Mouse (Mus musculus): ENCODE results near the gene Exoc4. TPM values are rescaled to one million over a fixed set of nuclear protein-coding genes. Genes with fewer than 3 reads are reported as not detected.

Gene Exoc4
- polyA plus RNA-seq, 1 experiment from 2014 or later: 44.6 TPM

GRCm38 (mm10) chr6:33256638-33257037 is 7.8 kb downstream of the Exoc4 start:
- Histone ChIP-seq H3K4me1 (replicated peaks; ENCODE audit: control insufficient read depth, insufficient read depth, low read length) (no peaks in the 10 kb centered on the region), H3K27ac (ENCODE audit: low read depth, low read length) (no peak overlapping the region), H3K36me3 (ENCODE audit: control insufficient read depth, insufficient read depth, low read length) (no peaks in the 10 kb centered on the region), H3K4me2 (replicated peaks; ENCODE audit: low read depth, low read length) (no peak overlapping the region), H3K9ac (ENCODE audit: low read depth, low read length) (no peak overlapping the region), H3K4me3 (ENCODE audit: low read depth, low read length) (no peak overlapping the region), H3K27me3 (ENCODE audit: control insufficient read depth, insufficient read depth, low read length) (no peaks in the 10 kb centered on the region), H3K9me3 (ENCODE audit: control insufficient read depth, low read length) (no peaks in the 10 kb centered on the region)
- 86% methylated on average over 4 of the region's 4 CpGs for WGBS
- DNase-seq (ENCODE audit: low spot score) (no peak), ATAC-seq (ENCODE audit: low FRiP score) (no peak)

DNA sequence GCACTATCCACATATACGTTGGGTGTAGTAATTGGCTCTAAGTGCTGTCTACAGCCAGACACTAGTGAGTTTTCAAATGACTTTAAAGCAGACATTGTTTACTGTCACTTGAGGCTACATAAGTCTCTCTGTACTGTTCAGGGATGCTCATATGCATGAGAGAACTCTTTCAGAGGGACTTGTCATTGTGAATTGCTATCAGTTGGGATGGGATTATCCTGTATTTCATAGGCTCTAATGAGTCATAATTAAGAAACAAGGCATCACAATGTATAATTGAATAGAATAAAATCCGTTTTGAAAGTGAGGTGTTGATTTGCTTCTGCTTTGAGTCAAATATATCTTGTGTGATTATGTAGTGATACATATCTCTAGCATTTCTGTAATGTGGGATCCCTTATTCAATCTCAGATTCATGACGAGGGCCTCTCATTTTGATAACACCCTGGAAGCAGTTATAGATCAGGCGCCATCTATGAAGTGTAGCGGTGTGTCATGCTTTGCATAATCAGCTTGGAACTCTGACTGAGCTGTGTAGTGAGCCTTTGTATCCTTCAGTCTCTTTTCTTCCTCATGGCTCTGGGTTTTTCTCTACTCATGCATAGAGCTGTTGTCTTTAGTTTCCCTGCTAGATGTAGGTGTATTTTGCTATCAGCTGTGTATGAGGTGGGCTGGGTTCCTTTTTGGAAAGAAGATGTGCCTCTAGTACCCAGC is 8.3 kb downstream of the Exoc4 start:
- no peak for ATAC-seq (ENCODE audit: low FRiP score)
- Histone ChIP-seq H3K36me3 (ENCODE audit: control insufficient read depth, insufficient read depth, low read length) (no peaks in the 10 kb centered on the region), H3K4me2 (replicated peaks; ENCODE audit: low read depth, low read length) (no peak overlapping the region), H3K27me3 (ENCODE audit: control insufficient read depth, insufficient read depth, low read length) (no peaks in the 10 kb centered on the region), H3K27ac (ENCODE audit: low read depth, low read length) (no peak overlapping the region), H3K9me3 (ENCODE audit: control insufficient read depth, low read length) (no peaks in the 10 kb centered on the region), H3K9ac (ENCODE audit: low read depth, low read length) (no peak overlapping the region), H3K4me3 (ENCODE audit: low read depth, low read length) (no peak overlapping the region), H3K4me1 (replicated peaks; ENCODE audit: control insufficient read depth, insufficient read depth, low read length) (no peaks in the 10 kb centered on the region)
- DNase-seq (ENCODE audit: low spot score): no peak
- WGBS: 90% methylated on average over 5 of the region's 5 CpGs

GRCm38 (mm10) chr6:33259926-33260325 is 11.0 kb downstream of the Exoc4 start:
- Histone ChIP-seq H3K27ac (ENCODE audit: low read depth, low read length) (no peak overlapping the region), H3K4me1 (replicated peaks; ENCODE audit: control insufficient read depth, insufficient read depth, low read length) (no peaks in the 10 kb centered on the region), H3K36me3 (ENCODE audit: control insufficient read depth, insufficient read depth, low read length) (no peaks in the 10 kb centered on the region), H3K4me3 (ENCODE audit: low read depth, low read length) (no peak overlapping the region), H3K27me3 (ENCODE audit: control insufficient read depth, insufficient read depth, low read length) (no peaks in the 10 kb centered on the region), H3K9me3 (ENCODE audit: control insufficient read depth, low read length) (no peaks in the 10 kb centered on the region), H3K9ac (ENCODE audit: low read depth, low read length) (no peak overlapping the region), H3K4me2 (replicated peaks; ENCODE audit: low read depth, low read length) (no peak overlapping the region)
- no peak for DNase-seq (ENCODE audit: low spot score)
- WGBS: 90% methylated on average over 5 of the region's 5 CpGs
- no peak for ATAC-seq (ENCODE audit: low FRiP score)

- Histone ChIP-seq H3K4me3 (ENCODE audit: low read depth, low read length) (no peak overlapping the region), H3K9me3 (ENCODE audit: control insufficient read depth, low read length) (no peaks in the 10 kb centered on the region), H3K4me1 (replicated peaks; ENCODE audit: control insufficient read depth, insufficient read depth, low read length) (no peaks in the 10 kb centered on the region), H3K36me3 (ENCODE audit: control insufficient read depth, insufficient read depth, low read length) (no peaks in the 10 kb centered on the region), H3K9ac (ENCODE audit: low read depth, low read length) (no peak overlapping the region), H3K27me3 (ENCODE audit: control insufficient read depth, insufficient read depth, low read length) (no peaks in the 10 kb centered on the region), H3K27ac (ENCODE audit: low read depth, low read length) (no peak overlapping the region), H3K4me2 (replicated peaks; ENCODE audit: low read depth, low read length) (no peak overlapping the region)
- no peak for DNase-seq (ENCODE audit: low spot score)
- 70% methylated on average over 3 of the region's 3 CpGs for WGBS
- no peak for ATAC-seq (ENCODE audit: low FRiP score)
These were observed 12.7 kb downstream of the Exoc4 start for GRCm38 (mm10) chr6:33261606-33262005.

DNA sequence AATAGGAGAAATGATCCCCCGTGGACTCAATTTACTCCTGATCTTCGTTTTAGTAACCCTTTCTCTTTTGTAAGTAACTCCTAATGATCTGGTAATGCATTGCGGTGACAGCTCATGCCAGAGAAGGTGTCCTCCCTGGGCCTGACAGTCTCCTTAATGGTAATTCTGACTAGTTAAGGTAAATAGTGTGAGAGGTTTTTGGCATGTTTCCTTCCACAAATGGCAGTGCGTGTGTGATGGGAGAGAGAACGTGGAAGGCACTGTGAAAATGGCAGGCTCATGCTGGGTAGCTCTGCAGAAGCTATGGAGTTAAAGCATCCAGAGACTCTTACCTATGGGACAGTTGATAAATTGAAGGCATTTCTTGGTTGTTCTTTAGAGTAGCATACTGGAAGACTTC is 15.1 kb downstream of the Exoc4 start:
- Histone ChIP-seq H3K4me1 (replicated peaks; ENCODE audit: control insufficient read depth, insufficient read depth, low read length) (no peaks in the 10 kb centered on the region), H3K4me3 (ENCODE audit: low read depth, low read length) (no peak overlapping the region), H3K36me3 (ENCODE audit: control insufficient read depth, insufficient read depth, low read length) (no peaks in the 10 kb centered on the region), H3K27me3 (ENCODE audit: control insufficient read depth, insufficient read depth, low read length) (no peaks in the 10 kb centered on the region), H3K9ac (ENCODE audit: low read depth, low read length) (no peak overlapping the region), H3K27ac (ENCODE audit: low read depth, low read length) (no peak overlapping the region), H3K9me3 (ENCODE audit: control insufficient read depth, low read length) (no peaks in the 10 kb centered on the region), H3K4me2 (replicated peaks; ENCODE audit: low read depth, low read length) (no peak overlapping the region)
- WGBS: 80% methylated on average over 5 of the region's 5 CpGs
- ATAC-seq (ENCODE audit: low FRiP score): no peak
- DNase-seq (ENCODE audit: low spot score): no peak

DNA sequence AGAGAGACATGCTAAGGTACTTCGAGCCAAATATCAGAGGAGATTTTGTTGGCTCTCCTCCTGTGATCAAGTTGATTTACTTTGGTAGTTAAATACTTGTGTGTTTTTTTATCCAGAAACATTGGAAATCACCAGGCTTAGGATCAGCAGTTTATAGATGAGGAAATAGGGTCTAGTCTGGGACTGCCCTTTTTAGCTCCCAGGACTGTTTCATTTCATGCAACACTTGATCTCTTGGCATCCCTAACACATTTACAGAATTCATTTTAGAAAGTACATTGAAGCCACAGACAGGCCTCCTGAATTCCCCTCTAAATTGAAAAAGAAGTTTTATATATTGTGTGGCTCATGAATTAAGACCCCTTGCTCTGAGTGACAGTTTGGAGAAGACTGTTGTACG is 15.5 kb downstream of the Exoc4 start:
- Histone ChIP-seq H3K4me3 (ENCODE audit: low read depth, low read length) (no peak overlapping the region), H3K9me3 (ENCODE audit: control insufficient read depth, low read length) (no peaks in the 10 kb centered on the region), H3K27me3 (ENCODE audit: control insufficient read depth, insufficient read depth, low read length) (no peaks in the 10 kb centered on the region), H3K36me3 (ENCODE audit: control insufficient read depth, insufficient read depth, low read length) (no peaks in the 10 kb centered on the region), H3K4me1 (replicated peaks; ENCODE audit: control insufficient read depth, insufficient read depth, low read length) (no peaks in the 10 kb centered on the region), H3K9ac (ENCODE audit: low read depth, low read length) (no peak overlapping the region), H3K4me2 (replicated peaks; ENCODE audit: low read depth, low read length) (no peak overlapping the region), H3K27ac (ENCODE audit: low read depth, low read length) (no peak overlapping the region)
- ATAC-seq (ENCODE audit: low FRiP score) (no peak), DNase-seq (ENCODE audit: low spot score) (no peak)
- WGBS: 91% methylated on average over 2 of the region's 2 CpGs

- Histone ChIP-seq H3K9ac (ENCODE audit: low read depth, low read length) (no peak overlapping the region), H3K4me1 (replicated peaks; ENCODE audit: control insufficient read depth, insufficient read depth, low read length) (no peaks in the 10 kb centered on the region), H3K27ac (ENCODE audit: low read depth, low read length) (no peak overlapping the region), H3K4me3 (ENCODE audit: low read depth, low read length) (no peak overlapping the region), H3K27me3 (ENCODE audit: control insufficient read depth, insufficient read depth, low read length) (no peaks in the 10 kb centered on the region), H3K4me2 (replicated peaks; ENCODE audit: low read depth, low read length) (no peak overlapping the region), H3K36me3 (ENCODE audit: control insufficient read depth, insufficient read depth, low read length) (no peaks in the 10 kb centered on the region), H3K9me3 (ENCODE audit: control insufficient read depth, low read length) (no peaks in the 10 kb centered on the region)
- 88% methylated on average over 6 of the region's 6 CpGs for WGBS
- ATAC-seq (ENCODE audit: low FRiP score) (no peak), DNase-seq (ENCODE audit: low spot score) (no peak)
These were observed 18.7 kb downstream of the Exoc4 start for GRCm38 (mm10) chr6:33267571-33267970.

GRCm38 (mm10) chr6:33283523-33283922 is 34.6 kb downstream of the Exoc4 start:
- Histone ChIP-seq H3K9me3 (ENCODE audit: control insufficient read depth, low read length) (no peaks in the 10 kb centered on the region), H3K27me3 (ENCODE audit: control insufficient read depth, insufficient read depth, low read length) (no peaks in the 10 kb centered on the region), H3K36me3 (ENCODE audit: control insufficient read depth, insufficient read depth, low read length) (no peaks in the 10 kb centered on the region), H3K9ac (ENCODE audit: low read depth, low read length) (no peak overlapping the region), H3K27ac (ENCODE audit: low read depth, low read length) (no peak overlapping the region), H3K4me2 (replicated peaks; ENCODE audit: low read depth, low read length) (no peak overlapping the region), H3K4me1 (replicated peaks; ENCODE audit: control insufficient read depth, insufficient read depth, low read length) (no peaks in the 10 kb centered on the region), H3K4me3 (ENCODE audit: low read depth, low read length) (no peak overlapping the region)
- ATAC-seq (ENCODE audit: low FRiP score) (no peak), DNase-seq (ENCODE audit: low spot score) (no peak)
- 68% methylated on average over 3 of the region's 3 CpGs for WGBS

DNA sequence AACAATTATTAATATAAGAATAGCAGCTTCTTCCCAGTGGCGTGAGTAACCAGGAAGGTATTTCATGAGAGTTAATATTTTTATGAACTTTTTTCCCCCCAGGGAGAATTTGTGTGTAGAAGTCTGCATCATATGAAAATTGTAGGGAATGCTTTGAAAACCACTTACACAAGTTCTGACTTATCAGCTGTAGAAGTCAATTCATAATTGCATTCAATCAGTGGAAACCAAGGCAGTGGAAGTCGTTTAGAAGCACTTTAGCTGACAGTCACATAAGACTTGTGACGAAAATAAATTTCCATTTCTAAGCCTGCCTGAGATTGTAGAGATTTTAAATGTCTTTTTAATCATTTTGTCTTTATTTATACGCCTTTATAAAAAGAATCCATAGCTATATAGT is 35.1 kb downstream of the Exoc4 start:
- Histone ChIP-seq H3K4me3 (ENCODE audit: low read depth, low read length) (no peak overlapping the region), H3K27ac (ENCODE audit: low read depth, low read length) (no peak overlapping the region), H3K36me3 (ENCODE audit: control insufficient read depth, insufficient read depth, low read length) (no peaks in the 10 kb centered on the region), H3K9ac (ENCODE audit: low read depth, low read length) (no peak overlapping the region), H3K27me3 (ENCODE audit: control insufficient read depth, insufficient read depth, low read length) (no peaks in the 10 kb centered on the region), H3K9me3 (ENCODE audit: control insufficient read depth, low read length) (no peaks in the 10 kb centered on the region), H3K4me2 (replicated peaks; ENCODE audit: low read depth, low read length) (no peak overlapping the region), H3K4me1 (replicated peaks; ENCODE audit: control insufficient read depth, insufficient read depth, low read length) (no peaks in the 10 kb centered on the region)
- WGBS: 79% methylated on average over 4 of the region's 4 CpGs
- ATAC-seq (ENCODE audit: low FRiP score) (no peak), DNase-seq (ENCODE audit: low spot score) (no peak)

Measured in hindbrain, embryonic 11.5 days (tissue).